Mouse (Mus musculus) cortical plate, adult 2 months (tissue): Measurements from ENCODE around the gene Gigyf1.

Source experiments
- CTCF ChIP-seq: fragments of 200-500 bp; IDR thresholded peaks from 2 replicates; pipeline ENCODE4 v1.5.1; 2011; ENCODE audit warnings: mild to moderate bottlenecking, control low read depth, low read length; ENCODE audit not compliant: insufficient read depth; ENCODE audit errors: extremely low read depth
- POLR2A ChIP-seq: fragments of 200-500 bp; IDR thresholded peaks from 2 replicates; pipeline ENCODE4 v1.6.1; 2011; ENCODE audit warnings: mild to moderate bottlenecking, low read length, control low read depth; ENCODE audit not compliant: insufficient read depth; ENCODE audit errors: extremely low read depth

GRCm38 (mm10) chr5:137502667-137503110 is 15.7 kb upstream of the Gigyf1 start:
- TF ChIP-seq CTCF (peak; percentile 70), POLR2A (peak; percentile 8; the same call in 1 of the 2 replicates)
